Mouse (Mus musculus) liver, embryonic 11.5 days (tissue): ENCODE measurements around the gene Ankdd1b. TPM values are rescaled to one million over a fixed set of nuclear protein-coding genes. Genes with fewer than 3 reads are reported as not detected.

Experiments used
- ATAC-seq: fragments of 200-750 bp; cut with Nextera tagmentation; replicated peaks from 2 replicates; pipeline ENCODE4 v1.8.0; 2017; ENCODE audit warnings: moderate number of reproducible peaks, mild to moderate bottlenecking, moderate TSS enrichment, moderate library complexity; ENCODE audit not compliant: low FRiP score
- DNase-seq: peaks from one replicate; pipeline ENCODE4 v3.0.0-alpha.2; 2017; ENCODE audit warnings: low spot score
- H3K27ac ChIP-seq: fragments of 300-500 bp; sonication (generic); 2 replicates; pipeline ENCODE4 v1.5.1; 2014; ENCODE audit warnings: mild to moderate bottlenecking, low read depth, low read length, control low read depth
- H3K27me3 ChIP-seq: fragments of 300-500 bp; sonication (generic); replicated peaks from 2 replicates; pipeline ENCODE4 v1.6.1; 2014; ENCODE audit warnings: low read length, mixed read lengths; ENCODE audit not compliant: control insufficient read depth, insufficient read depth
- H3K36me3 ChIP-seq: fragments of 300-500 bp; sonication (generic); 2 replicates; pipeline ENCODE4 v1.6.1; 2014; ENCODE audit warnings: mild to moderate bottlenecking, low read length, moderate library complexity, mixed read lengths; ENCODE audit not compliant: control insufficient read depth, insufficient read depth
- H3K4me1 ChIP-seq: fragments of 300-500 bp; sonication (generic); replicated peaks from 2 replicates; pipeline ENCODE4 v1.6.1; 2014; ENCODE audit warnings: low read length, mixed read lengths; ENCODE audit not compliant: control insufficient read depth, insufficient read depth
- H3K4me2 ChIP-seq: fragments of 300-500 bp; sonication (generic); 2 replicates; pipeline ENCODE4 v1.6.1; 2014; ENCODE audit warnings: mild to moderate bottlenecking, control low read depth, moderate library complexity
- H3K4me3 ChIP-seq: fragments of 300-500 bp; sonication (generic); 2 replicates; pipeline ENCODE4 v1.5.1; 2014; ENCODE audit warnings: low read depth, low read length, control low read depth
- H3K9ac ChIP-seq: fragments of 300-500 bp; sonication (generic); 2 replicates; pipeline ENCODE4 v1.6.1; 2014; ENCODE audit warnings: low read depth, low read length, control low read depth
- H3K9me3 ChIP-seq: fragments of 300-500 bp; sonication (generic); 2 replicates; pipeline ENCODE4 v1.6.1; 2016; ENCODE audit warnings: low read length, inconsistent platforms, mixed read lengths; ENCODE audit not compliant: control insufficient read depth
- WGBS: fragments of 180-500 bp; shearing (Covaris S2); extraction: QIAGEN DNeasy Blood & Tissue Kit; methylation state at CpG from one replicate; pipeline ENCODE4 v1.1.7; 2014; 5-methylcytosine and 5-hydroxymethylcytosine counted together
- polyA plus RNA-seq: library from polyadenylated mRNA; unstranded; fragments of >200 nt; fragmentation: Nextera tagmentation; extraction: Ambion mirVana; gene quantifications from 2 replicates; pipeline ENCODE4 v1.2.1, GENCODE M21; 2014

Gene Ankdd1b
- polyA plus RNA-seq, 1 experiment from 2014 or later = 0.11 TPM

DNA sequence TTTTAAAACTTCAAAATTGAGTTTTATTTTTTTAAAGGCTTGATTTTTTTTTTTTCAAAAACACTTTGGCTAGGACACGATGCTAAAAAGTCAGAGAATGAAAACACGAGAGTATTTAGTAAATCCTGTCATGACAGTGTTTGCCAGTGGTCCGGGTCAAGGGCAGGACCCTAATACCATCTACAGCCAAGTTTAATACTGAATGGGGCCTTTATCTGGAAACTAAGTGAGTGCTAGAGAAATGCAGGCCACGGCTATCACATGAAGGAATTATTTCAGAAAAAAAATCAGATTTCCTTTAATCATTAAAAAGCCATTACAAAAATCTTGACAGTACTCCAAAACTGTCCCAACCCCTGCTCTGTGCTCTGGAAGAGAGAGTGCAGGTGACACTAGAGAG, 34.7 kb upstream of the Ankdd1b start:
- no peak for ATAC-seq
- Histone ChIP-seq H3K4me2 (no peak overlapping the region), H3K36me3 (no peaks in the 10 kb centered on the region)

DNA sequence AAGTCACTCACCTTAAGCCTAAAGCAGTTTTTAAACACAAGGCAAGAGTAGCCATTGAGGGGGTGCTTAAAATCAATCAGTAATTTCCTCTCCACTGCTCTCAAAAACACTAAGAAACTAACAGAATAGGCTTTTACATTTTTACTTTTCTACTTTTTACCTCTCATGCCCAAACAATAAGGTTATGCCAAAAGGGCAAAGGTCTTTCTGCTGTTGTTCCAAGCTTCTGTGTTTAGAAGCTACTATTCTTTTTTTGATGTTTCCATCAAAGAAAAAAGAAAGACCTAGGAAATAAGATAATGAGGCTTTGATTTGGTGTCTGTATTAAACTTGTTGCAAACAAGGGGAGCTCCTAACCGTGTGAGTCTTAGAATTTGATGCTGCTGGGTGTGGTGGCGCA, 28.9 kb upstream of the Ankdd1b start:
- WGBS = 87% methylated on average over 2 of the region's 2 CpGs
- DNase-seq = no peak

More for the DNA sequence above, 34.7 kb upstream of the Ankdd1b start:
- Histone ChIP-seq H3K9me3 (no peaks in the 10 kb centered on the region), H3K27me3 (no peaks in the 10 kb centered on the region), H3K27ac (no peak overlapping the region), H3K4me3 (no peak overlapping the region), H3K9ac (no peak overlapping the region), H3K4me1 (peaks cover 8% of the 10 kb centered on the region; the same call in 1 of the 2 replicates)
- WGBS = 83% methylated on average over 4 of the region's 4 CpGs
- no peak for DNase-seq

DNA sequence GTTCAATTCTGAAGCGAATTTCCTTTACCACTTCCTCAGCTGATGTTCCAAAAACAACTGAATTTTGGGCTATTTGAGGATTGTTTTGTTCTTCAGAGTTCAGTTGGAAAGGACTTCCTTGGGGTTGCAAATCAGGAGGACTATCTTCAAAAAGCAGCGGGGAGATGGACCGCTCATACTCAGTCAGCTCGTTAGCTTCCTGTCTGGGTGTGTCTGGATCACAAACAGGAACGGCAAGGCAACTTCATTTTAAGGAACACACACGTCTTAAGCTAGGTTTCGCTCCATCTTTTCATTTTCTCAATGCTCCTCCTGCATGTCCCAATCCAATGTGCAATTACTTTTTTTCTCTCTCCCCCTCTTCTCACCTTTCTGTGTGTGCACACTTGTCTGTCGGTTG, 25.6 kb upstream of the Ankdd1b start:
- Histone ChIP-seq H3K4me2 (no peak overlapping the region), H3K4me3 (no peak overlapping the region), H3K27me3 (no peaks in the 10 kb centered on the region), H3K9ac (no peak overlapping the region), H3K9me3 (no peaks in the 10 kb centered on the region), H3K4me1 (no peaks in the 10 kb centered on the region), H3K27ac (no peak overlapping the region), H3K36me3 (no peaks in the 10 kb centered on the region)
- no peak for DNase-seq
- WGBS = 66% methylated on average over 8 of the region's 8 CpGs
- no peak for ATAC-seq

More for the DNA sequence above, 28.9 kb upstream of the Ankdd1b start:
- Histone ChIP-seq H3K27ac (no peak overlapping the region), H3K9me3 (no peaks in the 10 kb centered on the region), H3K4me3 (no peak overlapping the region), H3K9ac (no peak overlapping the region), H3K4me2 (no peak overlapping the region), H3K36me3 (no peaks in the 10 kb centered on the region), H3K4me1 (no peaks in the 10 kb centered on the region), H3K27me3 (no peaks in the 10 kb centered on the region)
- ATAC-seq = no peak

- Histone ChIP-seq H3K9me3 (no peaks in the 10 kb centered on the region), H3K4me2 (no peak within 1 kb of the TSS), H3K4me1 (no peaks in the 10 kb centered on the region), H3K4me3 (no peak within 1 kb of the TSS), H3K36me3 (peaks cover 6% of the 10 kb centered on the region; the same call in 1 of the 2 replicates), H3K27ac (no peak within 1 kb of the TSS), H3K27me3 (no peaks in the 10 kb centered on the region), H3K9ac (no peak within 1 kb of the TSS)
- WGBS = 96% methylated on average over 3 of the region's 3 CpGs
- DNase-seq (no peak), ATAC-seq (no peak)
These were observed 19.4 kb upstream of the Ankdd1b start, which contains the start of gene Gm17622 for GRCm38 (mm10) chr13:96490433-96490832. Gene Gm17622 (plus strand): TSS chr13:96490733.

DNA sequence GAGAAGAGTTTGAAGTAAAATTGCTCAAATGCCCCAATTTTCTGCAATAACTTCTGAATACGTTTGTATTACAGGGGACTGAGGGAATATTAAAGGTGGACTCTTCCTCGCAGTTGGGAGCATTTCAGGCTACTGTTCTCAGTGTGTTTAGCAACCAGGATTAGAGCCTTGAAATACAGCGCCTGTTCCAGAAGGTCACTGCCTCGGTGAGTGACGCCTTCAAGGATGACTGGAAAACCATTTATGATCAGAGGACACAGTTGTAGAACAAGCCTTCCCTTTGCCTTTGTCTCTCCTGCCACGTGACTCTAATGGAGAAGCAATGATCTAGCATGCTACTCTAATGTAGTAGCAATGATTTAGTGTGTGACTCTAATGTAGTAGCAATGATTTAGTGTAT, 17.0 kb upstream of the Ankdd1b start:
- WGBS = 86% methylated on average over 6 of the region's 6 CpGs
- Histone ChIP-seq H3K4me2 (no peak overlapping the region), H3K4me1 (no peaks in the 10 kb centered on the region), H3K27ac (no peak overlapping the region), H3K36me3 (peaks cover 7% of the 10 kb centered on the region; the same call in 1 of the 2 replicates), H3K4me3 (no peak overlapping the region), H3K27me3 (no peaks in the 10 kb centered on the region), H3K9me3 (no peaks in the 10 kb centered on the region), H3K9ac (no peak overlapping the region)
- DNase-seq = no peak
- no peak for ATAC-seq

DNA sequence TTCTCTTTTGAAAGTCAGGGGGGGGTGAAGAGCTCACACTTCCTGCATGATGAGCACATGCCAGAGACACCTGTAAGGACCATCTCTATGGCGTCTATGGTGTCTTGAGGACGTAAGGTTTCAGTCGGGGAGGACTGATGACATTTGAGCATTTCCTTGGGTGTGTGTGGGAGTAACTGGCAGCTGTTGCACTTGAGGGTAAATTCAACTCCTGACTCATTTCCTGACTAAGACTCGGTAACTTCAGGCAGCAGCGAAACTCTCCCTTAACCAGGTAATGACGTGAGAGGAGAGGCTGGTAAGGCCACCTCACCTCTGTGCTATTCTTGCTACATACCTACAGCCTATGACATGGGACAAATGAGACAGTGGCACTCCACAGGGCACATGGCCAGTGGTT, 16.2 kb upstream of the Ankdd1b start:
- Histone ChIP-seq H3K4me1 (no peaks in the 10 kb centered on the region), H3K4me2 (no peak overlapping the region), H3K27me3 (no peaks in the 10 kb centered on the region), H3K36me3 (peaks cover 7% of the 10 kb centered on the region; the same call in 1 of the 2 replicates), H3K9me3 (no peaks in the 10 kb centered on the region), H3K4me3 (no peak overlapping the region), H3K9ac (no peak overlapping the region), H3K27ac (no peak overlapping the region)
- no peak for ATAC-seq
- no peak for DNase-seq
- WGBS = 77% methylated on average over 6 of the region's 6 CpGs

DNA sequence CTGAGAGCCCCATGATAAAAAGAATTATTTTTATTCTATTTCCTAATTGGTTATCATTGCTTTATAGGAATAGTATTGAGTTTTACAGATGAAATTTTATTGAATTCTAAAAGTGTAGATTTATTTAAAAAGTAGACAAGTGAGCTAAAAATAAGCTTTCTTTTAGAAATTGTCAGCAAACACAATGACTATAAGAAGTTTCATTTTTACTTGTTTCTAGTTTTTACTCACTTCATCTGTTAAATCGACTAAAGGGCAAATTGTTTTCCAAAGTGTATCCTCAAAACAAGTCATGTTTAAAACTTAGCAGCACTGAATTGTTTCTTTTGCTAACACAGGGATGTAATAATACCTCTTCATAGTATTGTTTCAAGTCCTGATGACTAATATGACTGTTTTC, 8.0 kb upstream of the Ankdd1b start:
- Histone ChIP-seq H3K4me1 (no peaks in the 10 kb centered on the region), H3K27ac (no peak overlapping the region), H3K4me3 (no peak overlapping the region), H3K9ac (no peak overlapping the region), H3K36me3 (no peaks in the 10 kb centered on the region), H3K9me3 (no peaks in the 10 kb centered on the region), H3K4me2 (no peak overlapping the region), H3K27me3 (no peaks in the 10 kb centered on the region)
- DNase-seq (no peak), ATAC-seq (no peak)
- 92% methylated on average over 1 of the region's 1 CpGs for WGBS

DNA sequence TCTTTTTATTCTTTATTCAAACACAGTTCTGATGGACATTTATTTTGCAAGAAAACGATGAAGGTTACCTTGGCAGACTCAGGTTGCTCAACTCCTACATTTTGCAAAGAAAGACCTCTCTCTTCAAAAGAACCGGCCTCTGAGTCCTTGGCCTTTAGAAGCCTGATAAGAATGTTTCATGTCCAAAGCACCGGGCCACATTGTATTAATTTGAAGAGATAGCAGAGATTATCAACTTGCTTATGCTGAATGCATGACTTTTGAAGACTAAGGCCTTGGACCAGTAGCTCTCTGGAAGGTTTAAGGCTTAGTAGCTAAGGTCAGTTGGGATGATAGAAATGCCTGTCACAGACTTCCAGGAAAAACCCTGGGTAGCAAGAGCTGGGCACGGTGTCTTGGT, 6.2 kb upstream of the Ankdd1b start:
- Histone ChIP-seq H3K27me3 (no peaks in the 10 kb centered on the region), H3K9me3 (no peaks in the 10 kb centered on the region), H3K4me3 (no peak overlapping the region), H3K36me3 (no peaks in the 10 kb centered on the region), H3K4me2 (no peak overlapping the region), H3K4me1 (no peaks in the 10 kb centered on the region), H3K27ac (no peak overlapping the region), H3K9ac (no peak overlapping the region)
- ATAC-seq (no peak), DNase-seq (no peak)
- 80% methylated on average over 4 of the region's 4 CpGs for WGBS

DNA sequence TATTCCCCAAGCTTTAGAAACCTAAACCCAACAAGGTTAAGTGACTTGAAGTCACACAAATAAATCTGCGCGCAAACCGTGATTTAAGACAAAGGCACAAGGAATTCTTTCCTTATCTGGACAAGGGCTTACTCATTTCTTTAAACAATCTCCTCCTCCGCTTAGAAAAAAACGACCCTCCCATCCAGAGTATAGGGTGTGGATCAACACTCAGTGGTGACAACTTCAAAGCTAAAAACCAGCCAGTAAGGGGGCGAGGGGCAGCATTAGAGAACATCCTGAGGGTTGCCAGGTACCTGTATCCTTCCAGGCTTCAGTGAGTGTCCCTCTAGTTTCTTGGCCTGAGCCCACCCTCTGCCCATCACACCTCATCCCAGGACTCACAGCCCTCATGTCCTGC, 442 bp downstream of the Ankdd1b start:
- no peaks in the 10 kb centered on the region for H3K27me3 ChIP-seq
- H3K36me3 ChIP-seq = no peaks in the 10 kb centered on the region
- H3K4me3 ChIP-seq = no peak overlapping the region
- H3K4me2 ChIP-seq = no peak overlapping the region
- H3K9ac ChIP-seq = no peak overlapping the region
- DNase-seq = no peak
- H3K9me3 ChIP-seq = no peaks in the 10 kb centered on the region
- no peak for ATAC-seq
- H3K4me1 ChIP-seq = no peaks in the 10 kb centered on the region
- no peak overlapping the region for H3K27ac ChIP-seq
- 68% methylated on average over 6 of the region's 6 CpGs for WGBS
